Mouse (Mus musculus): ENCODE measurements around the gene Atp9a. TPM values are rescaled to one million over a fixed set of nuclear protein-coding genes. Genes with fewer than 3 reads are reported as not detected.

Atp9a gene
- polyA plus RNA-seq, 1 experiment from 2014 or later, result 3.7 TPM

DNA sequence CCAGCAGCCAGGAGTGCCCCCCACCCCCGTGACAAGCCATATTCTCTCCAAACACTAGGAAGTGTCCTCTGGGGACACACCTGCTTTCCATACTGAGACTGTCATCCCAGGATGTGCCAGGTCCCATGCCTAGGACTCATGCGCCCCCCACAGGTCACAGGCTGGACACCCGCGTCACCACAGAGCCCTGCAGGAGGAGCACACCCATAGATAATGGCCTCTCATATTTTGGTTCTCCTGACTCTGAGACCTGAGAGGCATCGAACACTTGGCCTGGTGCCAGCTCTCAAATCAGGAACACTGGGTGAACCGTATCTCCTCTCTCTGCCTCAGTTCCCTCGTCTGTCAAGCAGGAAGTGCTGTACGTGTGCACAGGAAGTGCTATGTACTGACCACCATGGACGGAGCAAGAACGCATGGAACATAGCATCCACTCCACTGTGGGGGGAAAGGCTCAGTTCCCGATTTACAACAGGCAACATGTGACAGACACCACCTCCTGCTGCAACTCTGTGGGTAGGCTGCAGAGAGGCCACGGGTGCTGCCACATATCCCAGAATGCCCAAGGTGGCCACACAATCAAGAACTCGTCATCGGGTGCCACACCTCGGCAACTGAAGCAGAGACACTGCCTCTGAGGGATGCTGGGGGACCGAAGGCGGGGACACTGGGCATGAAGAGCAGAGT is 87.1 kb downstream of the Atp9a start:
- 54% methylated on average over 17 of the region's 17 CpGs for WGBS (ENCODE audit: insufficient replicate concordance)
- H3K4me3 ChIP-seq, result no peak overlapping the region
- H3K36me3 ChIP-seq, result no peaks in the 10 kb centered on the region
- H3K27ac ChIP-seq, result no peak overlapping the region
- no peaks in the 10 kb centered on the region for H3K27me3 ChIP-seq (replicated peaks)
- peaks cover 11% of the 10 kb centered on the region; the same call in 1 of the 2 replicates for H3K4me1 ChIP-seq
- no peaks in the 10 kb centered on the region for H3K9me3 ChIP-seq (replicated peaks)
- no peak overlapping the region for H3K4me2 ChIP-seq
- ATAC-seq, result no peak
- no peak overlapping the region for H3K9ac ChIP-seq

- ATAC-seq, result no peak
- Histone ChIP-seq H3K27ac (no peak overlapping the region), H3K27me3 (replicated peaks) (no peaks in the 10 kb centered on the region), H3K9ac (no peak overlapping the region), H3K4me1 (peaks cover 11% of the 10 kb centered on the region; the same call in 1 of the 2 replicates), H3K9me3 (replicated peaks) (no peaks in the 10 kb centered on the region), H3K4me2 (no peak overlapping the region), H3K4me3 (no peak overlapping the region), H3K36me3 (no peaks in the 10 kb centered on the region)
- WGBS (ENCODE audit: insufficient replicate concordance), result 59% methylated on average over 9 of the region's 9 CpGs
These were observed 87.7 kb downstream of the Atp9a start for GRCm38 (mm10) chr2:168654482-168654881.

- Histone ChIP-seq H3K9ac (no peak overlapping the region), H3K4me2 (no peak overlapping the region), H3K9me3 (replicated peaks) (no peaks in the 10 kb centered on the region), H3K4me3 (no peak overlapping the region), H3K36me3 (no peaks in the 10 kb centered on the region), H3K27me3 (replicated peaks) (no peaks in the 10 kb centered on the region), H3K4me1 (peaks cover 10% of the 10 kb centered on the region; the same call in 1 of the 2 replicates), H3K27ac (no peak overlapping the region)
- ATAC-seq, result no peak
- 39% methylated on average over 7 of the region's 7 CpGs for WGBS (ENCODE audit: insufficient replicate concordance)
These were observed 90.5 kb downstream of the Atp9a start for GRCm38 (mm10) chr2:168651757-168652156.

- WGBS (ENCODE audit: insufficient replicate concordance), result 56% methylated on average over 8 of the region's 8 CpGs
- no peak overlapping the region for H3K9ac ChIP-seq
- no peak overlapping the region for H3K4me2 ChIP-seq
- no peak for ATAC-seq
- H3K27me3 ChIP-seq (replicated peaks), result no peaks in the 10 kb centered on the region
- no peak overlapping the region for H3K27ac ChIP-seq
- 0 out of 2 replicates have a peak, but pooled peaks cover 4% of the 10 kb centered on the region for H3K36me3 ChIP-seq
- no peak overlapping the region for H3K4me3 ChIP-seq
- no peaks in the 10 kb centered on the region for H3K9me3 ChIP-seq (replicated peaks)
- no peaks in the 10 kb centered on the region for H3K4me1 ChIP-seq
These were observed 94.0 kb downstream of the Atp9a start for GRCm38 (mm10) chr2:168648171-168648570.

- Histone ChIP-seq H3K27me3 (replicated peaks) (peaks cover 5% of the 10 kb centered on the region; the same call in 1 of the 2 replicates), H3K36me3 (0 out of 2 replicates have a peak, but pooled peaks cover 4% of the 10 kb centered on the region), H3K4me2 (no peak overlapping the region), H3K4me3 (no peak overlapping the region), H3K9ac (no peak overlapping the region), H3K27ac (no peak overlapping the region), H3K9me3 (replicated peaks) (no peaks in the 10 kb centered on the region), H3K4me1 (no peaks in the 10 kb centered on the region)
- ATAC-seq, result no peak
- WGBS (ENCODE audit: insufficient replicate concordance), result 77% methylated on average over 6 of the region's 6 CpGs
These were observed 97.4 kb downstream of the Atp9a start for GRCm38 (mm10) chr2:168644855-168645254.

- H3K9ac ChIP-seq, result no peak overlapping the region
- no peak overlapping the region for H3K4me2 ChIP-seq
- H3K4me1 ChIP-seq, result no peaks in the 10 kb centered on the region
- H3K36me3 ChIP-seq, result 0 out of 2 replicates have a peak, but pooled peaks cover 4% of the 10 kb centered on the region
- no peaks in the 10 kb centered on the region for H3K9me3 ChIP-seq (replicated peaks)
- no peak for ATAC-seq
- H3K27ac ChIP-seq, result no peak overlapping the region
- WGBS (ENCODE audit: insufficient replicate concordance), result 81% methylated on average over 20 of the region's 20 CpGs
- H3K4me3 ChIP-seq, result no peak overlapping the region
- peaks cover 17% of the 10 kb centered on the region; the same call in 1 of the 2 replicates for H3K27me3 ChIP-seq (replicated peaks)
These were observed 98.6 kb downstream of the Atp9a start for GRCm38 (mm10) chr2:168643524-168644177.

GRCm38 (mm10) chr2:168642187-168642586 is 100.0 kb downstream of the Atp9a start:
- 83% methylated on average over 11 of the region's 11 CpGs for WGBS (ENCODE audit: insufficient replicate concordance)
- no peak overlapping the region for H3K4me3 ChIP-seq
- no peak overlapping the region for H3K4me2 ChIP-seq
- no peaks in the 10 kb centered on the region for H3K9me3 ChIP-seq (replicated peaks)
- H3K27ac ChIP-seq, result no peak overlapping the region
- H3K4me1 ChIP-seq, result no peaks in the 10 kb centered on the region
- H3K36me3 ChIP-seq, result 0 out of 2 replicates have a peak, but pooled peaks cover 4% of the 10 kb centered on the region
- ATAC-seq, result no peak
- peaks cover 30% of the 10 kb centered on the region for H3K27me3 ChIP-seq (replicated peaks)
- H3K9ac ChIP-seq, result no peak overlapping the region

DNA sequence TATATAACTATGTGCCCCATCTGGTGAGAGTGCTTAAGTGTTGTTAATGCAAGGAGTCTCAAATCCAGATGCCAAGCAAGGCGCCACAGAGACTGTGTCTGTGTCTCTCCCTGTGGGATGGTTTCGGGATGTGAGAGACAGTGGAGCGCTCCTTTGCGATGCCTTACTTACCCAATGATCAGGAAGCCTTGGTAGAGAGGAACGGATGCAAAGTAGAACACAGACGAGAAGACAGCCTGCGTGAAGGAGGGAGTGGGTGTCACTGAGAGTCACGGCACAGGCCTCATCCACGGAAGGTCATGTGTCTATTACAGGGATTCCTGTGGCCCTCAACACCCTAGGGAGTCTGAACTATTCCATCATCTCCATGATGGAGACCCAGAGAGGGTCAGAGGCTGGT is 101.7 kb downstream of the Atp9a start:
- H3K9me3 ChIP-seq (replicated peaks), result no peaks in the 10 kb centered on the region
- peaks cover 47% of the 10 kb centered on the region for H3K27me3 ChIP-seq (replicated peaks)
- 86% methylated on average over 9 of the region's 9 CpGs for WGBS (ENCODE audit: insufficient replicate concordance)
- H3K4me3 ChIP-seq, result no peak overlapping the region
- 0 out of 2 replicates have a peak, but pooled peaks cover 4% of the 10 kb centered on the region for H3K36me3 ChIP-seq
- no peak overlapping the region for H3K27ac ChIP-seq
- no peak overlapping the region for H3K4me2 ChIP-seq
- no peaks in the 10 kb centered on the region for H3K4me1 ChIP-seq
- ATAC-seq, result no peak
- no peak overlapping the region for H3K9ac ChIP-seq

GRCm38 (mm10) chr2:168634881-168635280 is 107.3 kb downstream of the Atp9a start:
- no peak overlapping the region for H3K27ac ChIP-seq
- no peak overlapping the region for H3K9ac ChIP-seq
- WGBS (ENCODE audit: insufficient replicate concordance), result 85% methylated on average over 7 of the region's 7 CpGs
- no peak overlapping the region for H3K4me3 ChIP-seq
- H3K4me2 ChIP-seq, result no peak overlapping the region
- no peaks in the 10 kb centered on the region for H3K36me3 ChIP-seq
- peaks cover 16% of the 10 kb centered on the region for H3K4me1 ChIP-seq
- no peaks in the 10 kb centered on the region for H3K9me3 ChIP-seq (replicated peaks)
- ATAC-seq, result no peak
- peaks cover 61% of the 10 kb centered on the region for H3K27me3 ChIP-seq (replicated peaks)

- Histone ChIP-seq H3K9me3 (replicated peaks) (no peaks in the 10 kb centered on the region), H3K36me3 (no peaks in the 10 kb centered on the region), H3K27ac (no peak overlapping the region), H3K4me1 (peaks cover 16% of the 10 kb centered on the region), H3K27me3 (replicated peaks) (peaks cover 51% of the 10 kb centered on the region), H3K4me3 (no peak overlapping the region), H3K9ac (0 out of 2 replicates have a peak overlapping the region, but pooled peaks have one; percentile 3), H3K4me2 (peak overlapping the region; percentile 48)
- WGBS (ENCODE audit: insufficient replicate concordance), result 7% methylated on average over 14 of the region's 14 CpGs
- ATAC-seq, result peak; percentile 68
These were observed 108.8 kb downstream of the Atp9a start for GRCm38 (mm10) chr2:168633301-168633816.

DNA sequence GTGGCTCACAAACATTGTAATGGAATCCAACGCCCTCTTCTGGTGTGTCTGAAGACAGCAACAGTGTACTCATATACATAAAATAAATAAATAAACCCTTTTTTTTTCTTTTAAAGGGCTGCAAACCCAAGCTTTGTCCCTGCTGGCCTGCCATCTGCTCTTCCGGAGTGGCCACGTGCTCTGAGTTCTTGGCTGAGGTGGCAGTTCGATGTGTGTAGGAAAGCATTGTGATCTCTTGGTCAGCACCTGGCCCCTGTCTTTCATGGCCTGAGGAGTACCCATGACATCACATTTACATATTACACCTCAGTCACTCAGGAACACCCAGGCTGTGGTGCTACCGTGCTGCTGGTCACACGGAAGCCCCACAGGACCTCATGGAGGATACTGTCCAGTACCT is 109.7 kb downstream of the Atp9a start:
- Histone ChIP-seq H3K4me1 (peaks cover 16% of the 10 kb centered on the region), H3K9me3 (replicated peaks) (no peaks in the 10 kb centered on the region), H3K36me3 (no peaks in the 10 kb centered on the region), H3K27me3 (replicated peaks) (peaks cover 49% of the 10 kb centered on the region), H3K4me2 (peak overlapping the region; percentile 48; the same call in 1 of the 2 replicates), H3K4me3 (no peak overlapping the region), H3K9ac (no peak overlapping the region), H3K27ac (no peak overlapping the region)
- 72% methylated on average over 6 of the region's 6 CpGs for WGBS (ENCODE audit: insufficient replicate concordance)
- no peak for ATAC-seq

- no peak overlapping the region for H3K9ac ChIP-seq
- H3K9me3 ChIP-seq (replicated peaks), result no peaks in the 10 kb centered on the region
- H3K4me2 ChIP-seq, result no peak overlapping the region
- 30% methylated on average over 8 of the region's 8 CpGs for WGBS (ENCODE audit: insufficient replicate concordance)
- no peaks in the 10 kb centered on the region for H3K36me3 ChIP-seq
- no peak overlapping the region for H3K27ac ChIP-seq
- no peak overlapping the region for H3K4me3 ChIP-seq
- ATAC-seq, result no peak
- peaks cover 14% of the 10 kb centered on the region for H3K4me1 ChIP-seq
- peaks cover 28% of the 10 kb centered on the region for H3K27me3 ChIP-seq (replicated peaks)
These were observed 113.4 kb downstream of the Atp9a start for GRCm38 (mm10) chr2:168628787-168629186.
